ENCODE assay signal across 9 mouse cellular contexts in genomic region chr1:39392189-39392588, GRCm38 (mm10). TPM values are rescaled to one million over a fixed set of nuclear protein-coding genes. Genes with fewer than 3 reads are reported as not detected.
DNase-seq lines count a peak whose midpoint lies in the region; ATAC-seq and TF ChIP-seq lines count a peak whose summit lies in the region.
"Had no signal": no experiment of that assay in that cellular context is flagged by ENCODE, and none has a peak within 500 bp of the region (broad histone marks: within the 10 kb centered on the region; RNA-seq: fewer than 3 reads in every experiment).

No protein-coding gene starts in this region.

- H3K27me3 ChIP-seq in kidney, embryonic 16.5 days (ENCODE audit: insufficient read depth, low read length), result no peaks in the 10 kb centered on the region
- no peaks in the 10 kb centered on the region for H3K27me3 ChIP-seq in liver, adult 2 months (ENCODE audit: control insufficient read depth, insufficient read depth, low read length)

- H3K4me3 ChIP-seq in kidney, embryonic 16.5 days (ENCODE audit: low read length), result no peak overlapping the region
- no peak overlapping the region for H3K4me3 ChIP-seq in cortical plate, adult 2 months (ENCODE audit: insufficient read depth, low read length)
- no peak overlapping the region for H3K4me3 ChIP-seq in liver, adult 2 months (ENCODE audit: insufficient read depth, low read depth, low read length)
- H3K4me3 ChIP-seq: myocyte had no signal

- H3K27ac ChIP-seq in kidney, embryonic 16.5 days (ENCODE audit: low read length), result no peak overlapping the region
- H3K27ac ChIP-seq in cortical plate, adult 2 months (ENCODE audit: insufficient read depth, low read length), result no peak overlapping the region
- H3K27ac ChIP-seq in liver, adult 2 months (replicated peaks; ENCODE audit: insufficient read depth, low read depth, low read length), result no peak overlapping the region

- H3K4me2 ChIP-seq in kidney, embryonic 16.5 days (replicated peaks; ENCODE audit: low read depth, low read length), result no peak overlapping the region

- WGBS in kidney, embryonic 16.5 days, result 59% methylated on average over 3 of the region's 3 CpGs
- 78% methylated on average over 3 of the region's 3 CpGs for WGBS in liver, adult 2 months

- DNase-seq in kidney, adult 11 months, result peak; percentile 60
- peak; percentile 63 to 69 for DNase-seq in gastrocnemius, postnatal 36 days
- DNase-seq in kidney, adult 9 months, result peak; percentile 79
- DNase-seq in liver, adult 2 months (ENCODE audit: extremely low read depth, low read depth, low spot score), result peak; percentile 33
- peak; percentile 73 for DNase-seq in naive thymus-derived CD4-positive, alpha-beta T cell, adult 2 months (ENCODE audit: low read depth)
- DNase-seq in spleen, postnatal 36 days (ENCODE audit: low spot score in 2 of 2), result peak; percentile 32 to 41

- TF ChIP-seq CTCF in cortical plate, adult 2 months (IDR thresholded peaks at IDR 0.05; ENCODE audit: extremely low read depth, insufficient read depth, low read length), result peak; percentile 95
- TF ChIP-seq CTCF in liver, adult 2 months (IDR thresholded peaks at IDR 0.05; ENCODE audit: low read depth, low read length), result peak; percentile 99

- intact Hi-C loops in gastrocnemius, postnatal 36 days (cut with DNase I), result loop anchor here (1.0 to 2.0 kb wide), 2 partner anchors 109 to 131 kb away; no protein-coding TSS in a partner anchor

- no peak overlapping the region for H3K9ac ChIP-seq in kidney, embryonic 16.5 days (replicated peaks; ENCODE audit: low read length)
- no peak overlapping the region for H3K9ac ChIP-seq in liver, adult 2 months (ENCODE audit: low read depth, low read length)

- no peak for ATAC-seq in kidney, embryonic 16.5 days (ENCODE audit: low FRiP score, low TSS enrichment)

- no peak for TF ChIP-seq POLR2A in cortical plate, adult 2 months (IDR thresholded peaks at IDR 0.05; ENCODE audit: extremely low read depth, insufficient read depth, low read length)
- TF ChIP-seq POLR2A in liver, adult 2 months (IDR thresholded peaks at IDR 0.05; ENCODE audit: extremely low read depth, insufficient read depth, low read length), result no peak

- peaks cover under 1% of the 10 kb centered on the region; the same call in 1 of the 2 replicates for H3K9me3 ChIP-seq in kidney, embryonic 16.5 days (ENCODE audit: low read length)

- H3K79me2 ChIP-seq in liver, adult 2 months (ENCODE audit: control insufficient read depth, insufficient read depth, low read length), result no peaks in the 10 kb centered on the region

- no peaks in the 10 kb centered on the region for H3K4me1 ChIP-seq in kidney, embryonic 16.5 days (ENCODE audit: insufficient read depth, low read length)
- no peaks in the 10 kb centered on the region for H3K4me1 ChIP-seq in cortical plate, adult 2 months (ENCODE audit: control insufficient read depth, insufficient read depth, low read length)
- no peaks in the 10 kb centered on the region for H3K4me1 ChIP-seq in liver, adult 2 months (ENCODE audit: control insufficient read depth, insufficient read depth, low read length)

- peaks cover 1% of the 10 kb centered on the region; the same call in 1 of the 2 replicates for H3K36me3 ChIP-seq in kidney, embryonic 16.5 days (ENCODE audit: insufficient read depth, low read length)
- H3K36me3 ChIP-seq in liver, adult 2 months (ENCODE audit: control insufficient read depth, insufficient read depth, low read length), result peaks cover 21% of the 10 kb centered on the region; the same call in 1 of the 2 replicates

RNA-seq across cellular contexts. Expression of gene Rpl31, which starts 24.5 kb away (rescaled TPM):
- polyA plus RNA-seq in kidney, embryonic 16.5 days (2015; fragmentation: Nextera tagmentation; extraction: Ambion mirVana), result 464 and 479 TPM in 2 replicates
- 784 and 793 TPM in 2 replicates for polyA plus RNA-seq in cortical plate, adult 2 months (2012; rRNA removed)
- total RNA-seq in gastrocnemius, postnatal 36 days (2021), result 100 to 1,000 TPM; 430 to 527 TPM
- 300 and 318 TPM in 2 replicates for total RNA-seq in liver, adult 2 months (2014; rRNA removed)
- 65.9 and 68.8 TPM in 2 replicates for polyA plus RNA-seq in liver, adult 2 months (2012; rRNA removed)
